Mouse (Mus musculus): ENCODE measurements around the gene Cfap52. TPM values are rescaled to one million over a fixed set of nuclear protein-coding genes. Genes with fewer than 3 reads are reported as not detected.
A peak's percentile ranks its signal among the peaks of the same experiment; 100 is the strongest.

Gene Cfap52
- 1 to 10 TPM; 6.6 to 7.0 TPM for total RNA-seq (2021)
- long read RNA-seq, experiment 1, partial matches to known transcripts, result 2 of 2 reads
- long read RNA-seq, experiment 1, other reads (novel, unspliced or antisense), result 0 of 2 reads
- long read RNA-seq, experiment 2, partial matches to known transcripts, result 3 of 4 reads
- long read RNA-seq, experiment 2, other reads (novel, unspliced or antisense), result 1 of 4 reads

DNA sequence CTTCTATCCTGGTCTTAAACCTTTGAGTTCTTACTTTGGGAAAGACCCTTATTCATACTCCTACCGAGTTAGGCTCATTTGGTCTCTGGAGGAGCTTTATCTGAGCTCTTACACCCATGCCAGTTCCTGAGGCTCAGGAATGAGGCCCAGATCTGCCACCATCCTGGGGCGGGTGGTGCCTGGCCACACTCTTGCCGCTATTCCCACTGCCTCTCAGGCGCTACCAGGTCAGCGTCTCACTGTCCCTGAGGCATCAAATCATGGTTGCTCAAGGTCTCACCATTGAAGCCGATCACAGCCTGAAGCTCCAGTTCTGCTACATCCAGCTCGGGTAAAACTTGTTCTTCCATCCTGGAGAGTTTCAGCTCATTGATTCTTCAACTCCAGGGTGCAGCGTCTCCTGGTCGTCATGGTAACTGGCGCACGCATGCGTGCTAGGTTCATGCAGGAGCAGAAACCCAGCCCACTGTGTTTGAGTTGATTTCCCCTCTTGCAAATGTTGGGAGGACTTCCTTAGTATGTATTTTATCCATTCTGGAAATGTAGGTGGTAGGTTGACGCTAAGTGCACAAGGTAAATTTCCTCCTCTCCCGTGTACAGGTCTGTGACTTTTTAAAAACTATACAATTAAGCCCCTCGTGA is at the start of gene Cfap52:
Gene Cfap52, minus strand, starts transcription at position 410 of the 642 bp plus-strand sequence.
- DNase-seq, result peak; percentile 83

DNA sequence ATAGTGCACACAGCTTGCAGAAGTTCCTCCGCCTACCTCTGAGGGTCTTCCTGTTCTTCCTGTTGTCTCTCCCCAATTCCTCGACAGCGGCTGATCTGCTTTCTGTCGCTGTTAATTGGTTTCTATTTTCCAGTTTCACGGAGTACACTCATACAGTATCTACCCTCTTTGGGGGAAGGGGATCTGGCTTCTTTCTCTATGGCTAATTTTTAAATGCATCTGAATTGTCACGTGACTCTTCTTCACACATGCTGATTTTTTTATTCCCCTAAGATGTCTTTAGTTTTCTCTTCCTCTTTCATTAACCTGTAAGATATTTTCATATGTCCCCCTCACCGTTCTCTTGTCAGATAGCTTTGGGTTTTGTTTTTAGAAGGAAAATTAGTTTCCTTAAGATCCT is 46.8 kb upstream of the Cfap52 start:
- DNase-seq, result no peak

DNA sequence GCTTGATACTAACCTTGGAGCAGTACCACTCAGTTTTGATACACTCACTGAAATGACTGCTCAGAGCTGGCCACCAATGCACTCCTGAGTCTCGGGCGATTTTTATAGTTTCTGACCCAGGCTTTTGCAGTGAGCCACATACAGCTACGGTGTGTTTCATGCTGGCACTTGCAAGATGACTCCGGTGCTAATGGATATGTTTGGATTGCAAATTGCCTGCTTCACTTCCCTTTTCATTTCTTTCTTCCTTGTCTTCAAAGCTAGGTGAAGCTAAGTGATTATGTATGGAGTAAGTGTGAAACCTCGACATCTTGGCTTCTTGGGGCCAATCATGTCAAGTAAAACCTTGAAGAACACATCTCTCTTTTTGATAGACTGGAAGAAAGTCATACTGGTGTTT is 43.9 kb upstream of the Cfap52 start:
- no peak for DNase-seq

DNA sequence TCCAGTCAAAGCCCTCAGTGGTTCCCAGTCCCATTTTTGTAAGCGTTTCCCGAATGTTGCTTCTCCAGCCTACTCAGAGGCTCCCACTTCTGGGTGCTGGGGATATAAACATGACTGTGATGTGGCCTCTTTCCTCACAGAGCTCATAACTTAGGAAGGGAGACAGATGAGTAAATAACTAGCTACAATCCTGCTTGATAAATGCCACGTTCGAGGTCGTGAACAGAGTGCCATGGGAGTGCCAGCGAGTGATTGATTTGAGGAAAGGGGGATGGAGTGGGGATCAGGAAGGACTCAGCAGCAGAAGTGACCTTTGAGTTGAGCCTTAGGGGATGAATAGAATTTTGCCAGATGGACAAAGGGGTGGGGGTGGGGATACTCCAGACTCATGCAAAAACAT is 42.2 kb upstream of the Cfap52 start:
- DNase-seq, result no peak

DNA sequence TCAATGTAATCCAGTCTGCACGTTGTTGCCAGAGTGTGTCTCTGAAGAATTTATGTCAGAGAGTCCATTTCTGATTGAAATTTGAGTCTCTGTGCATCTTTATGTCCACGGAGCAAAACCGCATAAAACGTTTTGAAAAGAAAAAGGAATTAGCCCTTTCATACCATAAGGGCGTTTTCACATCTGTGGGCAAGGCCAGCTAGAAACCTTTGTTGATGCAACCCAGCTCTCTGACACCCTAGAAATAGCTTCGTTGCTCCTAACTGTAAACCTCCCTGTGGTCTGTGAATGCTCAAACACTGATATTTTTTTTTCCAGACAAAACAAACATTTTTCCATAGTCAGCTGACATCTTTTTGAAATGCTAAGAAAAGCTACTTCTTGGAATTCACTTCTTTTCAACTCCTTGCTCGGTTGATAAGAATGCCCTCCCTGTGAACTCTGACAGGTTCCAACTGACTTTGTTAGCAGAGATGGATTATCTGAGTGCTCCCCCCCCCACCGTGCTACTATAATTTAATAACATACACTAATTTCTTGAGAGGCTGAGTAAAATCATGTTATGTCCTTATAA is 40.9 kb upstream of the Cfap52 start:
- no peak for DNase-seq

DNA sequence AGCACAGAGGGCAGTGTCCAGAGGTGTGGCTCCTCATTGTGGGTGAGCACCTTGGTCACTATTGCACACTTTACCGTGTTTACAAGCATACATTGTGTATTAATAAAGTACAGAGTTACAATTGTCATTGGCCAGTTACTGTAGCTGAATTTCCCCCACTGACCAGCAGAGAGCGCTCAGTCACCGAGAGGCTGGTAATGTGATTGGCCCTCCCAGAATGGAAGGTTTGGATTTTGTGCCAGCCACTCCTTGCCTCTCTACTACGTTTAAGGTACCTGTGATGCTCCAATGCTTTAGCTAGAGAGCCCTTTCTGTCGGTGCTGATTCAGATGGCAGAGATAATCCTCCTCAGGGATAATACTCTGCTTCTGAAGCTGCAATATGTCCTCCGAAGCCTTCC is 38.7 kb upstream of the Cfap52 start:
- DNase-seq, result peak; percentile 76

DNA sequence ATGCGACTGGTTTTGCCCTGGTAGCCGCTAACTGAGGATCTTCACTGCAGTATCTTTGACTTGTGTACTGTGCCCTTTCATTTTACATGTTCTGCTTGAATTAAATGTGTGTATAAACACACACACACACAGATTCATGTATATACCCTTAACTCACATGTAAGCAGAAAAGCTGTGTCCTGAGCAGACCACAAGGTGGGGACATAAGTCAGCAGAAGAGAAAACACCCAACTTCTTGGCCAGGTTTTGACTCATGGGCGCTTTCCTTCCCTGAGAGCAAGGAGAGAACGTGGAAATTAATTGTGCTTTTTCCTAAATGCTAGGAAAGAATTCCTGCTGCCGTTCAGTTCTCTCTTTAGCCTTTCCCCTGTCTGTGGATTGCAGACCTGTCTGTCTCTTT is 34.2 kb upstream of the Cfap52 start:
- no peak for DNase-seq

DNA sequence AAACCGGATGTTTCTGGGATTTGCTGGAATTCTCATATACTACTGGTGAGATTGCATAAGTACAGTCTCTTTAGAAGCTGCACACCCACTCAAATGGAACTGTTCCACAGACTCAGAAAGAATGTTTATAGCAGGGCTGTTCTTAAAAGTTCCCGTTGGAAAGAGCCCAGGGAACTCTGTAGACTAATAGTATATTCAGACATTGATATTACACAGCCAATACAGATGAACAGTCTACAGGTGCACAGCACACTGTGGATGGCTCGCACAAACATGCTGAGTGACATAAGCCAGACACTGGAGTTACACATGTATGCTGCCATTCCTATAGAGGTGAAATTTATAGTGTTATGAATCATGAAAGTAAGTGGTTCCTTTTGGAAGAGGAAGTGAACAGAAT is 33.5 kb upstream of the Cfap52 start:
- no peak for DNase-seq

DNA sequence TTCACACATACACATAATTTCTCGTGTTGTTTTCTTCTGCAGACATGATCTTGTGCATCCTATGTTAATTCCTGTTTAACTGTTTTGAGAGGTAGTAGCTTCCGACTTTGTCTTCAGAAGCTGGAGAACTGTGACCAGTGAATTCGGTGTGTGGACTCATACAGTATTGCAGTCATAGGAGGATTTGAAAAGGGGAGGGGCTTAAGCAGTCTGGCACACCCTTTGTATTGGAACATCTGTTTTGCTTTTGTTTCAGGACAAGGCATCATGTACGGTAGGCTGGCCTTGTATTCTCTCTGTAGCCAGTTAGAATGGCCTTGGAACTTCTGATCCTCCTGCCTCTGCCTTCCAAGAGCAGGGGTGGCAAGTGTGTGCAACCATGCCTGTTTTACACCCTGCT is 30.5 kb upstream of the Cfap52 start:
- DNase-seq, result no peak

DNA sequence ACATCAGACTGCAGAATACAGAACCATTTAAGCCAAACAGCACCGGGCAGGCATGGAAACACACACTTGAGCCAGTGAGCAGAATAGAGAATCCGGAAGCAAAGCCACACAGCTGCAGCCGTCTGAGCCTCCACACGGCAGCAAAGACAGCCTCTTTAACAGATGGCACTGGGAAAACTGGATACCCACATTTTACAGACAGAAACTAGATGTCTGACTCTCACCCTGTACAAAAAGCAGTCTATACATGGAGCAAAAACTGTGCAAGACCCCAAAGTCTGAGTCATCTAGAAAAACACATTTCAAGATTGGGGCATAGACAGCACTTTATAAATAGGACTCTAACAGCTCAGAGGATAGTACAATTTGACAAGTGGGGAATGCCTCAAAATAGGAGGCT is 25.8 kb upstream of the Cfap52 start:
- no peak for DNase-seq

DNA sequence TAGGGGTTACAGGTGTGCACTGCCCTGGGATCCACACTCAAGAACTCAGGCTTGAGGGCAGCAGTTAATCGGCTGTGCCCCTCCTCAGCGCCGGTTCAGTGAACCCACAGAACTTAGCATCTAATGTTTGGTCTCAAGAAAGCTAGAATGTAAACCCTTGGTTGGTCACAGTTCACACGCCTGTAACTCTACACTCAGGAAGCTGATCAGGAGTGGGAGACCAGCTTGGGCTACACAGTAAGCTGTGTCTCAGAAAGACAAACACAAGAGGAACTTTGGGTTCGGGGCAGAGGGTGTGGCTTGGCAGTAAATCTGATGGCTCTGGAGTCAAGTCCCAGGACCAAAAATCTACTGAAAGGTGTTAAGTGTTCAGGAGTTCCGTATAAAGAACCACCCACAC is 18.1 kb upstream of the Cfap52 start:
- DNase-seq, result no peak

DNA sequence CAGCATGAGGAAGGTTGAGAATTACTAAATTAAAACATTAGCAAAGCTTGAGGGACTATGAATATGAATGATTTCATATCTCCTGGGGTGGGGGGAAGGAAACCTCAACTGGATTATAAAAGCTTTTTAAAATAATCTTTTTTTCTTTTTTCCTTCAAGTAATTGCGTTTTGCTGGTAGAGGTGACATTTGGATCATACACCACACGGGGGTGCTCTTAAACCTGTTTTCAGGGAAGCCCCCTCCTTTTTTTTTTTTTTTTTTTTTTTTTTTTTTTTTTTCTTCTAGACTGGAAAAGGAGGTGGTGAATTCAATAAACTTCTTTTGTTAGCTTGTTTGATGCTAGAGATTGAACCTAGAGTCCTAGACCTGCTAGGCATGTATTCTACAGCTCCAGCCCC is 9.8 kb upstream of the Cfap52 start:
- DNase-seq, result no peak

DNA sequence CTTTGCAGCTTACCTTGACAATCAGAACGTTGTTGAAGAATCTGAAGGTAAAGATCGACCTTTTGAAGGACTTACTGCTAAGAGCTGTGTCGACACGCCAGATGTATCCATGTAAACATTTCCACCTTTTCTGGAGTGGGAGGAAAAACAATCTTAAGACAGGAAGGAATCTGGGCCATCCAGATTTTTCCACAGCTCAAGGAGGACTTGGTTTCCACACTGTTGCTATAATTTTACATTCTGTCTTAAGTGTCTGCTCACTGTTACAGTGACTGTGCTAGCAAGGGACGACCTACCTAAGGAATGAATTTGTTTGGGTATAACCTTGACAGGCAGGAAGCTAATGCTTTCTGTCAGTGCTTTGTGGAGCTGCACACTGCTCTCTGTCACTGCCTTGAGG is 7.8 kb upstream of the Cfap52 start:
- DNase-seq, result no peak

DNA sequence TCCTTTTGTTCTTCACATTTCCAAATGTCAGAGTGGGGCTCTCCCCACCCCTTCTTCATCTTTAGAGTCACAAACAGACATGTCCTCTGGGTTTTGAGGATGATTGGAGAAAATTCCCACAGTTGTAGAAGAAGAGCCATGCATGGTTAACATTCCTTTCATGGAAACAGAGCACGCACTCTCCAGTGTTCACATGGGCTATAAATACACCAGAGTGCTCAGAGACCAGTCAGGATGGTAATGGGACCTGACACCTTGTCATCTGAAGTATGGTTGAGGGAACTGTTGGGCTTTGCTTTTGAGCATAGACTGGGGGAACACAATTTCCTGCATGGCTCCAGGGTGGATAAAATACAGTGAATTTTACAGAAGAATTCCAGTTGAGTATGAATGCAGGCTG is 7.2 kb upstream of the Cfap52 start:
- DNase-seq, result no peak

DNA sequence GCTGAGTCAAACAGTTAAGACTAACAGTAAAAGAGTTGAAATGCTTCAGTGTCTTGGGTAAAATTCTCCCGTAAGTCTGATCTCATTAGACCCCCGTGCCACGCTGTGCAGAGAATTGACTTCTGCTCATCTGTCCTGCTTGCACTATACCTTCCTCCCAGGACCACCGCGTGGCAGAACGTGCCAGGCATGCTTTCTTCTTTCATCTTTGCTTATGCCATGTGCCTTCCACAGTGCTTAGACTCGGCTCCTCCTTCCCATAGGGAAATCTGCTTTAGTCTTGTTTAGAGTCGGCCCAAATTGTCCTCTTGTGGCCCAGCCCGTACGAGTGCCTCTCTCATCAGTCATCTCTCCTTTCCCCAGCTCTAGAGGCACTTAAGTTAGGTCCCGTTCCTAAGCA is 2.4 kb upstream of the Cfap52 start:
- no peak for DNase-seq

DNA sequence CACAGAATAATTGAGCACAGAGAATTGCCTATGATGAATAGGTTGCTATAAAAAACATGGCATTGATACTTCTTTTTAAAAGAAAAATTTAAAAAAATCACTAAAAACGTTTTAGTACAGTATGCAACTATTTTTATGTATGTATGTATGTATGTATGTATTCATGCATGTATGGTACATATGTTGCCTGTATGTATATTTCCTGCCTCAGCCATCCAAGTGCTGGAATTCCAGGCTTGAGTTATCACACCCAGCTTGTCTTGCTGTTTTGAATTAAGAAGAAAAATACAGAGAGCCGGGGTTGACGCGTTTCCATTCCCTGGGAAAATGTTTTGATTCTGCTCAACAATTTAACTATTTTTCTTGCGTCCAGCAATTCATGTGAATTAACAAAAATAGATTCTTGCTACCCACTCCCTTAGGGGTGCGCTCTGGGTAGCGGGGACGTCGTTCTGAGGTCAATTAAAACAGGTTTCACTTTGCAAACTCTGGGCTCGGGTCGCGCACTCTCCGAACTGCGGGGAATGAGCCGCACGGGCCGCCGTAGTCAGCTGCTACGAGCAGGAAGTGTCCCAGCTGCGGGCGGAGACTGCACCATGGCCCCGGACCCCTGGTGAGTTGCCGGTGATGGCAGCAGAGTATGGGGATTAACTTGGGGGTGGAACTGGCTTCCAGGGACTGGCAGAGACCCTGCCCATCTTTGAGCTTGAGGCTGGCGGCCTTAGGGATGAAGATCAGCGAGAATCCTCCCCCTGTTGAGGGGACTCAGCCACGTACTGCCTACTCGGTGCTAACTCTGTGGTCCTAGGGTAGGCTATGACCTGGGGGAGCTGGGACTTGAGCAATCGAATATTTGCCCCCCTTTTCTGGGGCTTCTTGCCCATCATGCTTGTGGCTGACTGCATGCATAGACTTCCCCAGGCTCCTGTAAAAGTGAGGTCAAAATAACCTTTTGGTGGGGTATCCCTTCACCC is 741 bp upstream of the Cfap52 start, which contains the start of gene Stx8:
Gene Stx8, plus strand, starts transcription at position 289 of the 974 bp plus-strand sequence.
- peak; percentile 99 for DNase-seq

DNA sequence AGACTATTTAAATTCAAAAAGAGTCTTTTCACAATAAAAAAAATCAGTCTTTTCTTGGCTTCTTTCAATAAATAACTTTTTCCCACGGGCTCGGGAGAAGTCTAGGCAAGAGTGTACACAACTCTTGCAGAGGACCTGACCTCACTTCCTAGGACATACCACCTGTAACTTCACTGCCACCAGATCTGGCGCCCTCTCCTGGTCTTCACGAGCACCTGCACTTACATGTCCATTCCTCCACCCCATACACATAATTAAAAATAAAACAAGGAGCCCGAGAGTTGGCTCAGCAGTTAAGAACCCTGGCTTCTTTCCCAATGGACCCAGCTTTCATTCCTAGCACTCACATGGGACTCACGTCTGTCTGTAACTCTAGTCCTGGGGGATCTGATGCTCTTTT is 1.3 kb downstream of the Cfap52 start:
- no peak for DNase-seq

DNA sequence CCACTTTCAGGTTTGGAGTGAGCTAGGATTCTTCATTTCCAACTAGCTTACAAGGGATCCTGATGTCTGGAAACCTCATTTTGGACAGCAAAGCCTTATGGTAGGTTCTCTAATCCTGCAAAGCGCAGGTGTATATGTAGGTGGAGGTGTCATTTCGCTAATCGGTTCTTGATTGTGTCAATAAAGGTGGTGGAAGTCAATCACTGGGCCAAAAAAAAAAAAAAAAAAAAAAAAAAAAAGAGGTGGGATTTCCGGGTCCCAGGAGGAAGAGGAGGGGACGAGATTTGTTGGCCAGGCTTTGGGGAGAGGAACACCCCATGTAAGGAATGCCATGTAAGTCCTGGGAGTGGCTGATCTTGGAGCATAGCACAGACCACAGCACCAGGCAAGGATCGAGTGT is 11.0 kb downstream of the Cfap52 start:
- DNase-seq, result no peak

DNA sequence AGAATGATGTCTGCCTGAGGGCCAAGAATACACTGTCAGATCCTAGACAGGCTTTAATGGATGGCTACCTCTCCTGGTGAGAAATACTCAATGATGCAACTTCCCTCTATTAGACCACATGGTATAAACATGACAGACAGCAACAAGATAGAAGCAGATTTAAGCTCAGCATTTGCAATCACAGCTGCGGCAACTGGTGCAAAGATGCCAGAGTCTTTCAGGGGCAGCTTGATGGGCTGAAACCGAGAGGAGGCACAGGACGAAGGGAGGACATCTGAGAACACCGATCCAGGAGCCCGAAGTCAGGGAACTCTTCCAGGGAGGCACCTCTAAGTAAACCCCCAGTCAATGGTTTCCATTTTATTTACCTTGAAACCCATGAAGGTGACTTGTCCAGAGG is 11.8 kb downstream of the Cfap52 start:
- DNase-seq, result no peak

DNA sequence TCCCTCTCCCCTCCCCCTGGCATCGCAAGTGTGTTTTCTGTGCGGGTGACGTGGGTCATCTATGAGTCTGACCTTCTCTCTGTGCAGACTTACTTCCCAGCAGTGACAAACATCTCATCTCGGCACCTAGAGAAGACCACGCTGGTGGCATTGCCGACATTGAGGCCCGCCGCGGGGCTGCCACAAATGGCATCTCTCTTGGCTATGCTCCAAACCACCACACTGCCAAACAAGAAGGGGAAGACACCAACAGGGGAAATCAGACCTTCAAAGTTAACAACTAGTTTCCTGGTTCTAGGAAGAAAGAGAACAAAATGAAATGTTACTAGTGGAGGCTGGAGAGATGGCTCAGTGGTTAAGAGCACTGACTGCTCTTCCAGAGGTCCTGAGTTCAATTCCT is 16.0 kb downstream of the Cfap52 start:
- DNase-seq, result no peak

DNA sequence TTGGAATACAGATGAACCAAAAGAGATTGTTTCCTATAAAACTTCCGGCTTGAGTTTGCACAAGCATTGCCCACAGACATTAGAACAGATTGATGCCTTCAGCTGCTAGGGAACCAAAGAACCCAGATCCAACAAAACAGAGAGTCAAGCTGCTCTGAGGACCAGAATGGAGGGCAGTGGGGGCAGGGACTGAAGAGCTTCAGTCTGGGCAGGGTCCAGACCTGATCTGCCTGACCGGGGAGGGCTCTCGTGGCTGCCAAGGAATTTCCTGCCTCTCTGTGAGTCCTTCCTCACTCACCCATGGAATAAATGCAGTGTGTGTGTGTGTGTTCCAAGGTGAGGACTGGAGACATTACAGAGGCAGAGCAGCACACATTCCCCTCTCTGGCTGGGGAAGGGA is 17.2 kb downstream of the Cfap52 start:
- DNase-seq, result no peak

DNA sequence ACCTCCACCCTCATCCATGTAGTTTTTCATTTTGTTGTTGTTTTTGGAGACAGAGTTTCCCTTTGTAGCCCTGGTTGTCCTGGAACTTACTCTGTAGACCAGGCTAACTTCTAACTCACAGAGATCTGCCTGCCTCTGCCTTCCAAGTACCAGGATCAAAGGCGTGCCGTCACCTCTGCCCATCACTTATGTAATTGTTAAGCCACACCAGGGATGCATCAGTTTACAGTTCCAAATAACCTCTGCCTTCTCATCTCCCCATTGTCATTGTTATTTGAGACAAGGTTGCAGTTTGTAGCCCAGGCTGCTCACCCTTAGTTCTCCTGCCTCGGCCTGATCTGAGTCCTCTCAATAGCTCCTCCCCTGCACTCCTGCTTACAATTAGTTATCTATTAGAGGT is 33.3 kb downstream of the Cfap52 start:
- no peak for DNase-seq

Measured in gastrocnemius, postnatal 10 days (tissue).